Mouse (Mus musculus) limb, embryonic 12.5 days (tissue): ENCODE measurements around the gene Pttg1. TPM values are rescaled to one million over a fixed set of nuclear protein-coding genes. Genes with fewer than 3 reads are reported as not detected.
A peak's percentile ranks its signal among the peaks of the same experiment; 100 is the strongest.

Source experiments
- ATAC-seq: fragments of 200-750 bp; cut with Nextera tagmentation; 2 replicates; pipeline ENCODE4 v1.8.0; 2017; ENCODE audit warnings: low read depth, moderate TSS enrichment; ENCODE audit not compliant: insufficient number of reproducible peaks, insufficient read depth, low FRiP score, low TSS enrichment
- H3K27ac ChIP-seq: fragments of 300-500 bp; sonication (generic); 2 replicates; pipeline ENCODE4 v1.5.1; 2016; ENCODE audit warnings: mild to moderate bottlenecking, moderate library complexity
- H3K27me3 ChIP-seq: fragments of 300-500 bp; sonication (generic); 2 replicates; pipeline ENCODE4 v1.6.1; 2016; ENCODE audit warnings: mild to moderate bottlenecking, moderate library complexity
- H3K36me3 ChIP-seq: fragments of 300-500 bp; sonication (generic); 2 replicates; pipeline ENCODE4 v1.6.1; 2016; ENCODE audit warnings: mild to moderate bottlenecking, moderate library complexity
- H3K4me1 ChIP-seq: fragments of 300-500 bp; sonication (generic); replicated peaks from 2 replicates; pipeline ENCODE4 v1.6.1; 2016
- H3K4me2 ChIP-seq: fragments of 300-500 bp; sonication (generic); 2 replicates; pipeline ENCODE4 v1.6.1; 2016; ENCODE audit warnings: mild to moderate bottlenecking, moderate library complexity
- H3K4me3 ChIP-seq: fragments of 300-500 bp; sonication (generic); replicated peaks from 2 replicates; pipeline ENCODE4 v1.5.1; 2016; ENCODE audit warnings: mild to moderate bottlenecking
- H3K9ac ChIP-seq: fragments of 300-500 bp; sonication (generic); replicated peaks from 2 replicates; pipeline ENCODE4 v1.6.1; 2016; ENCODE audit warnings: mild to moderate bottlenecking, moderate library complexity
- H3K9me3 ChIP-seq: fragments of 300-500 bp; sonication (generic); 2 replicates; pipeline ENCODE4 v1.6.1; 2016; ENCODE audit warnings: mild to moderate bottlenecking, moderate library complexity
- WGBS: fragments of 180-500 bp; shearing (Covaris S2); methylation state at CpG from one replicate; pipeline ENCODE4 v1.1.7; 2016; 5-methylcytosine and 5-hydroxymethylcytosine counted together
- microRNA counts: library from miRNA; unstranded; fragments of <30 nt; microRNA quantifications from one replicate; lab custom pipeline; 2017
- microRNA-seq: library from miRNA; unstranded; fragments of <30 nt; microRNA quantifications from one replicate; pipeline ENCODE4, GENCODE M21; 2017
- polyA plus RNA-seq: library from polyadenylated mRNA; unstranded; fragments of >200 nt; fragmentation: Nextera tagmentation; extraction: Ambion mirVana; gene quantifications from 2 replicates; pipeline ENCODE4 v1.2.1, GENCODE M21; 2016

Gene Pttg1
- polyA plus RNA-seq, 1 experiment from 2014 or later: 104 TPM

GRCm38 (mm10) chr11:43371807-43372206 is 54.2 kb downstream of the Pttg1 start:
- H3K4me1 ChIP-seq: no peaks in the 10 kb centered on the region
- no peak overlapping the region for H3K4me3 ChIP-seq
- no peaks in the 10 kb centered on the region for H3K27me3 ChIP-seq
- WGBS: 85% methylated on average over 3 of the region's 3 CpGs
- no peak for ATAC-seq
- no peak overlapping the region for H3K27ac ChIP-seq
- no peak overlapping the region for H3K9ac ChIP-seq
- no peak overlapping the region for H3K4me2 ChIP-seq
- no peaks in the 10 kb centered on the region for H3K9me3 ChIP-seq
- no peaks in the 10 kb centered on the region for H3K36me3 ChIP-seq

MicroRNAs within 50 kb of the gene (microRNA counts, 519-probe panel; counts per million panel counts)
- microRNA mmu-miR-146a (lab: Ali Mortazavi, UCI): not detected

Small RNAs within 50 kb of the gene (microRNA-seq; reads per million reads assigned to microRNA genes)
- 37.0 reads per million, percentile 39 among the genes with 10 or more reads in this experiment for gene Mir146

Other genes starting within 250 kb of the Pttg1 start
- gene Slu7, start 7.5 kb upstream of the Pttg1 start, polyA plus RNA-seq: 58.5 and 68.0 TPM in 2 replicates
- 3.2 and 5.0 TPM in 2 replicates for gene C1qtnf2, start 48.0 kb upstream of the Pttg1 start, polyA plus RNA-seq
- 22.6 and 23.3 TPM in 2 replicates for gene Ccnjl, start 102.5 kb upstream of the Pttg1 start, polyA plus RNA-seq
- gene 4933415A04Rik, start 160.8 kb upstream of the Pttg1 start, polyA plus RNA-seq: 4.6 and 6.3 TPM in 2 replicates
- gene Fabp6, start 175.3 kb upstream of the Pttg1 start, polyA plus RNA-seq: not detected in 2 replicates